ENCODE assay signal across 8 mouse cellular contexts in genomic region chr3:41083790-41084112, GRCm38 (mm10). TPM values are rescaled to one million over a fixed set of nuclear protein-coding genes. Genes with fewer than 3 reads are reported as not detected.
DNase-seq lines count a peak whose midpoint lies in the region; ATAC-seq and TF ChIP-seq lines count a peak whose summit lies in the region.

No protein-coding gene starts in this region.

- no peaks in the 10 kb centered on the region for H3K9me3 ChIP-seq in forebrain, embryonic 10.5 days
- H3K9me3 ChIP-seq in liver, embryonic 12.5 days (replicated peaks): no peaks in the 10 kb centered on the region
- no peaks in the 10 kb centered on the region for H3K9me3 ChIP-seq in stomach, postnatal 0 days (ENCODE audit: control insufficient read depth, low read length)

- no peak for TF ChIP-seq CTCF in stomach, postnatal 0 days (IDR thresholded peaks at IDR 0.05; ENCODE audit: low read depth)

- TF ChIP-seq EP300 in stomach, postnatal 0 days (optimal IDR thresholded peaks at IDR 0.05): no peak

- 8% methylated on average over 6 of the region's 6 CpGs for WGBS in forebrain, embryonic 10.5 days
- under 1% methylated on average over 6 of the region's 6 CpGs for WGBS in liver, embryonic 12.5 days (ENCODE audit: insufficient replicate concordance)
- 2% methylated on average over 6 of the region's 6 CpGs for WGBS in stomach, postnatal 0 days

- H3K4me2 ChIP-seq in liver, embryonic 12.5 days: peak overlapping the region; percentile 86
- peak overlapping the region; percentile 89 for H3K4me2 ChIP-seq in stomach, postnatal 0 days (replicated peaks; ENCODE audit: low read depth)

- peak overlapping the region; percentile 83 for H3K9ac ChIP-seq in liver, embryonic 12.5 days
- peak overlapping the region; percentile 81 for H3K9ac ChIP-seq in stomach, postnatal 0 days (ENCODE audit: low read length)

- peak overlapping the region; percentile 83 for H3K4me3 ChIP-seq in forebrain, embryonic 10.5 days
- H3K4me3 ChIP-seq in liver, embryonic 12.5 days: peak overlapping the region; percentile 98
- peak overlapping the region; percentile 96 for H3K4me3 ChIP-seq in stomach, postnatal 0 days (ENCODE audit: low read depth, low read length)

- H3K27me3 ChIP-seq in forebrain, embryonic 10.5 days (ENCODE audit: poor library complexity, severe bottlenecking): no peaks in the 10 kb centered on the region
- no peaks in the 10 kb centered on the region for H3K27me3 ChIP-seq in liver, embryonic 12.5 days (replicated peaks)
- no peaks in the 10 kb centered on the region for H3K27me3 ChIP-seq in stomach, postnatal 0 days (ENCODE audit: control insufficient read depth, insufficient read depth, low read length)

- peaks cover 35% of the 10 kb centered on the region for H3K4me1 ChIP-seq in forebrain, embryonic 10.5 days
- peaks cover 38% of the 10 kb centered on the region for H3K4me1 ChIP-seq in liver, embryonic 12.5 days
- peaks cover 4% of the 10 kb centered on the region; the same call in 1 of the 2 replicates for H3K4me1 ChIP-seq in stomach, postnatal 0 days (replicated peaks; ENCODE audit: control insufficient read depth, insufficient read depth)

- peak; percentile 59 for DNase-seq in embryo, embryonic 10.5 days (ENCODE audit: low spot score)
- no peak for DNase-seq in embryo, embryonic 9.5 days (ENCODE audit: extremely low spot score)
- peak; percentile 66 for DNase-seq in 416B (ENCODE audit: low read depth)
- DNase-seq in forebrain, embryonic 10.5 days (ENCODE audit: extremely low spot score, low spot score): no peak
- no peak for DNase-seq in stomach, postnatal 0 days (ENCODE audit: low spot score)
- no peak for DNase-seq in frontal cortex, postnatal 10 days (ENCODE audit: low spot score in 2 of 2)
- DNase-seq in retina, postnatal 1 day: no peak

- 0 out of 2 replicates have a peak, but pooled peaks cover under 1% of the 10 kb centered on the region for H3K36me3 ChIP-seq in forebrain, embryonic 10.5 days (replicated peaks)
- peaks cover 2% of the 10 kb centered on the region; the same call in 1 of the 2 replicates for H3K36me3 ChIP-seq in liver, embryonic 12.5 days
- no peaks in the 10 kb centered on the region for H3K36me3 ChIP-seq in stomach, postnatal 0 days (ENCODE audit: control insufficient read depth, insufficient read depth, low read length)

- H3K27ac ChIP-seq in forebrain, embryonic 10.5 days: peak overlapping the region; percentile 96
- peak overlapping the region; percentile 89 for H3K27ac ChIP-seq in liver, embryonic 12.5 days
- peak overlapping the region; percentile 94 for H3K27ac ChIP-seq in stomach, postnatal 0 days (replicated peaks)

- ATAC-seq in liver, embryonic 12.5 days: peak; percentile 16
- peak; percentile 8; the same call in 1 of the 2 replicates for ATAC-seq in stomach, postnatal 0 days (ENCODE audit: low FRiP score, low TSS enrichment)

RNA-seq across cellular contexts. Expression of gene Pgrmc2, which starts 0.9 kb away (rescaled TPM):
- polyA plus RNA-seq in forebrain, embryonic 10.5 days (2016; fragmentation: Nextera tagmentation; extraction: Ambion mirVana): 30.2 and 30.5 TPM in 2 replicates
- polyA plus RNA-seq in liver, embryonic 12.5 days (2016; fragmentation: Nextera tagmentation; extraction: Ambion mirVana): 34.1 and 34.9 TPM in 2 replicates
- polyA plus RNA-seq in stomach, postnatal 0 days (2015; fragmentation: Nextera tagmentation; extraction: Ambion mirVana): 31.2 and 32.5 TPM in 2 replicates

Comparison
In these comparisons a context has a peak if more than half of its experiments do, and no peak if none do; other contexts are left out.
1. DNase-seq: peak in embryo, embryonic 10.5 days (single experiment) and 416B (single experiment); none in embryo, embryonic 9.5 days (single experiment), forebrain, embryonic 10.5 days (single experiment), stomach, postnatal 0 days (single experiment), frontal cortex, postnatal 10 days (0 of 2) and retina, postnatal 1 day (single experiment).
2. Peak in every context shown above with its lines, with median percentiles within 50 percentile points of each other: H3K27ac ChIP-seq and H3K4me3 ChIP-seq.